ENCODE assay signal across 13 mouse cellular contexts in genomic region chr17:33925406-33926116, GRCm38 (mm10). TPM values are rescaled to one million over a fixed set of nuclear protein-coding genes. Genes with fewer than 3 reads are reported as not detected.
A peak's percentile ranks its signal among the peaks of the same experiment; 100 is the strongest.
DNase-seq lines count a peak whose midpoint lies in the region; ATAC-seq and TF ChIP-seq lines count a peak whose summit lies in the region.
"Had no signal": no experiment of that assay in that cellular context is flagged by ENCODE, and none has a peak within 500 bp of the region (broad histone marks: within the 10 kb centered on the region; RNA-seq: fewer than 3 reads in every experiment).

No protein-coding gene starts in this region.

- H3K27me3 ChIP-seq in heart, embryonic 13.5 days (replicated peaks): no peaks in the 10 kb centered on the region
- no peaks in the 10 kb centered on the region for H3K27me3 ChIP-seq in midbrain, embryonic 10.5 days (ENCODE audit: low read depth, poor library complexity, severe bottlenecking)
- no peaks in the 10 kb centered on the region for H3K27me3 ChIP-seq in midbrain, embryonic 13.5 days
- no peaks in the 10 kb centered on the region for H3K27me3 ChIP-seq in myocyte (ENCODE audit: control insufficient read depth, insufficient read depth, insufficient read length)
- no peaks in the 10 kb centered on the region for H3K27me3 ChIP-seq in forebrain, embryonic 13.5 days
- H3K27me3 ChIP-seq: CH12.LX; lung, embryonic 15.5 days; neural tube, embryonic 12.5 days had no signal

- peaks cover 31% of the 10 kb centered on the region for H3K36me3 ChIP-seq in heart, embryonic 13.5 days
- H3K36me3 ChIP-seq in midbrain, embryonic 10.5 days: peaks cover 22% of the 10 kb centered on the region
- peaks cover 26% of the 10 kb centered on the region for H3K36me3 ChIP-seq in midbrain, embryonic 13.5 days
- H3K36me3 ChIP-seq in myocyte (ENCODE audit: control insufficient read depth, insufficient read depth): peaks cover 4% of the 10 kb centered on the region
- peaks cover 13% of the 10 kb centered on the region; the same call in 1 of the 2 replicates for H3K36me3 ChIP-seq in forebrain, embryonic 13.5 days (ENCODE audit: poor library complexity, severe bottlenecking)

- peaks cover 21% of the 10 kb centered on the region for H3K4me1 ChIP-seq in heart, embryonic 13.5 days
- peaks cover 33% of the 10 kb centered on the region for H3K4me1 ChIP-seq in midbrain, embryonic 10.5 days
- H3K4me1 ChIP-seq in midbrain, embryonic 13.5 days (replicated peaks): peaks cover 20% of the 10 kb centered on the region
- H3K4me1 ChIP-seq in forebrain, embryonic 13.5 days: peaks cover 25% of the 10 kb centered on the region

- intact Hi-C loops in heart, postnatal 25 days (cut with DNase I): no loop called here

- H3K4me2 ChIP-seq in heart, embryonic 13.5 days: no peak overlapping the region
- H3K4me2 ChIP-seq in midbrain, embryonic 13.5 days (replicated peaks): no peak overlapping the region
- H3K4me2 ChIP-seq in myocyte (ENCODE audit: low read depth): no peak overlapping the region
- H3K4me2 ChIP-seq in forebrain, embryonic 13.5 days: no peak overlapping the region
- H3K4me2 ChIP-seq: lung, embryonic 15.5 days; neural tube, embryonic 12.5 days had no signal

- WGBS in heart, embryonic 13.5 days: 79% methylated on average over 21 of the region's 21 CpGs
- WGBS in midbrain, embryonic 10.5 days: 84% methylated on average over 21 of the region's 21 CpGs
- WGBS in midbrain, embryonic 13.5 days: 85% methylated on average over 21 of the region's 21 CpGs
- 81% methylated on average over 21 of the region's 21 CpGs for WGBS in forebrain, embryonic 13.5 days

- ATAC-seq in heart, embryonic 13.5 days (ENCODE audit: extremely low read depth, insufficient number of reproducible peaks, low FRiP score, low TSS enrichment): no peak
- ATAC-seq in midbrain, embryonic 13.5 days: no peak
- ATAC-seq in forebrain, embryonic 13.5 days: no peak
- ATAC-seq: activated CD4-positive, CD25-positive, alpha-beta regulatory T cell, adult 4 months had no signal

- H3K9ac ChIP-seq in heart, embryonic 13.5 days: 0 out of 2 replicates have a peak overlapping the region, but pooled peaks have one; percentile 2
- no peak overlapping the region for H3K9ac ChIP-seq in midbrain, embryonic 13.5 days (replicated peaks)
- H3K9ac ChIP-seq in forebrain, embryonic 13.5 days: no peak overlapping the region
- H3K9ac ChIP-seq: lung, embryonic 15.5 days; neural tube, embryonic 12.5 days had no signal

- DNase-seq in heart, postnatal 25 days (ENCODE audit: low spot score): no peak
- no peak for DNase-seq in midbrain, embryonic 10.5 days (ENCODE audit: low spot score)
- peak; percentile 81 for DNase-seq in R1 (ENCODE audit: low read depth, low spot score)
- DNase-seq: layer of hippocampus, adult 9-11 months had no signal

- H3K79me2 ChIP-seq in myocyte (ENCODE audit: control insufficient read depth, insufficient read depth): peaks cover 16% of the 10 kb centered on the region

- no peak overlapping the region for H3K27ac ChIP-seq in heart, embryonic 13.5 days (replicated peaks)
- no peak overlapping the region for H3K27ac ChIP-seq in midbrain, embryonic 10.5 days (replicated peaks)
- H3K27ac ChIP-seq in midbrain, embryonic 13.5 days: no peak overlapping the region
- H3K27ac ChIP-seq in forebrain, embryonic 13.5 days: no peak overlapping the region
- H3K27ac ChIP-seq: lung, embryonic 15.5 days; neural tube, embryonic 12.5 days had no signal

- no peaks in the 10 kb centered on the region for H3K9me3 ChIP-seq in heart, embryonic 13.5 days
- H3K9me3 ChIP-seq in midbrain, embryonic 10.5 days (replicated peaks): no peaks in the 10 kb centered on the region
- H3K9me3 ChIP-seq in midbrain, embryonic 13.5 days: no peaks in the 10 kb centered on the region
- no peaks in the 10 kb centered on the region for H3K9me3 ChIP-seq in forebrain, embryonic 13.5 days (replicated peaks)
- H3K9me3 ChIP-seq: lung, embryonic 15.5 days; neural tube, embryonic 12.5 days had no signal

- no peak overlapping the region for H3ac ChIP-seq in myocyte (ENCODE audit: control insufficient read depth, insufficient read length)

- no peak overlapping the region for H3K4me3 ChIP-seq in heart, embryonic 13.5 days
- peak overlapping the region; percentile 23; the same call in 1 of the 2 replicates for H3K4me3 ChIP-seq in midbrain, embryonic 10.5 days
- H3K4me3 ChIP-seq in midbrain, embryonic 13.5 days (replicated peaks): no peak overlapping the region
- no peak overlapping the region for H3K4me3 ChIP-seq in myocyte
- no peak overlapping the region for H3K4me3 ChIP-seq in forebrain, embryonic 13.5 days
- H3K4me3 ChIP-seq: erythroblast, embryonic 14.5 days; lung, embryonic 15.5 days; neural tube, embryonic 12.5 days had no signal

- TF ChIP-seq POLR2A in myocyte (IDR thresholded peaks at IDR 0.05; ENCODE audit: insufficient read length, low read depth): no peak

TF ChIP-seq in myocyte, 11 proteins besides CTCF, POLR2A, EP300 and RAD21:
- TF ChIP-seq MYOD1 (IDR thresholded peaks at IDR 0.05; ENCODE audit: control insufficient read depth in 1 of 3, insufficient read length in 2 of 3, low read depth in 2 of 3): no peak
- TF ChIP-seq POLR2AphosphoS2 (IDR thresholded peaks at IDR 0.05; ENCODE audit: insufficient read length, low read depth): peak; percentile 3
- no peak for TF ChIP-seq SRF (IDR thresholded peaks at IDR 0.05; ENCODE audit: control insufficient read depth, insufficient read length, low read depth)
TF ChIP-seq in myocyte: peak in this region for 1.

RNA-seq across cellular contexts. Expression of gene Rgl2, which starts 3.8 kb away (rescaled TPM):
- polyA plus RNA-seq in heart, embryonic 13.5 days (2015; fragmentation: Nextera tagmentation; extraction: Ambion mirVana): 32.6 and 37.6 TPM in 2 replicates
- 10 to 100 TPM; 38.2 to 44.6 TPM for total RNA-seq in heart, postnatal 25 days (2021)
- 43.1 and 46.9 TPM in 2 replicates for polyA plus RNA-seq in midbrain, embryonic 10.5 days (2016; fragmentation: Nextera tagmentation; extraction: Ambion mirVana)
- polyA plus RNA-seq in midbrain, embryonic 13.5 days (2015; fragmentation: Nextera tagmentation; extraction: Ambion mirVana): 49.8 and 56.9 TPM in 2 replicates
- 20.1 TPM for polyA plus RNA-seq in myocyte (2012; fragmentation: generic; extraction: Trizol)
- 39.3 and 46.6 TPM in 2 replicates for polyA plus RNA-seq in forebrain, embryonic 13.5 days (2015; fragmentation: Nextera tagmentation; extraction: Ambion mirVana)

RNA-seq across cellular contexts. Expression of gene Zbtb22, which starts 9.9 kb away (rescaled TPM):
- 12.8 and 12.9 TPM in 2 replicates for polyA plus RNA-seq in heart, embryonic 13.5 days (2015; fragmentation: Nextera tagmentation; extraction: Ambion mirVana)
- total RNA-seq in heart, postnatal 25 days (2021): 10 to 100 TPM; 15.5 to 19.4 TPM
- 23.5 and 24.1 TPM in 2 replicates for polyA plus RNA-seq in midbrain, embryonic 10.5 days (2016; fragmentation: Nextera tagmentation; extraction: Ambion mirVana)
- polyA plus RNA-seq in midbrain, embryonic 13.5 days (2015; fragmentation: Nextera tagmentation; extraction: Ambion mirVana): 20.3 TPM in 2 replicates
- 31.6 TPM for polyA plus RNA-seq in myocyte (2012; fragmentation: generic; extraction: Trizol)
- polyA plus RNA-seq in forebrain, embryonic 13.5 days (2015; fragmentation: Nextera tagmentation; extraction: Ambion mirVana): 18.1 and 20.6 TPM in 2 replicates

RNA-seq across cellular contexts. Expression of gene Tapbp, which starts 9.9 kb away (rescaled TPM):
- polyA plus RNA-seq in heart, embryonic 13.5 days (2015; fragmentation: Nextera tagmentation; extraction: Ambion mirVana): 34.2 and 36.8 TPM in 2 replicates
- total RNA-seq in heart, postnatal 25 days (2021): 100 to 1,000 TPM in 1 of 2 experiments, 10 to 100 TPM in 1; 93.5 to 104 TPM
- 14.9 and 17.3 TPM in 2 replicates for polyA plus RNA-seq in midbrain, embryonic 10.5 days (2016; fragmentation: Nextera tagmentation; extraction: Ambion mirVana)
- polyA plus RNA-seq in midbrain, embryonic 13.5 days (2015; fragmentation: Nextera tagmentation; extraction: Ambion mirVana): 18.1 and 19.6 TPM in 2 replicates
- polyA plus RNA-seq in myocyte (2012; fragmentation: generic; extraction: Trizol): 50.6 TPM
- 12.3 and 15.0 TPM in 2 replicates for polyA plus RNA-seq in forebrain, embryonic 13.5 days (2015; fragmentation: Nextera tagmentation; extraction: Ambion mirVana)

RNA-seq across cellular contexts. Expression of gene Pfdn6, which starts 14.6 kb away (rescaled TPM):
- 113 and 125 TPM in 2 replicates for polyA plus RNA-seq in heart, embryonic 13.5 days (2015; fragmentation: Nextera tagmentation; extraction: Ambion mirVana)
- total RNA-seq in heart, postnatal 25 days (2021): 10 to 100 TPM; 70.7 to 77.3 TPM
- 214 and 240 TPM in 2 replicates for polyA plus RNA-seq in midbrain, embryonic 10.5 days (2016; fragmentation: Nextera tagmentation; extraction: Ambion mirVana)
- 193 and 195 TPM in 2 replicates for polyA plus RNA-seq in midbrain, embryonic 13.5 days (2015; fragmentation: Nextera tagmentation; extraction: Ambion mirVana)
- 110 TPM for polyA plus RNA-seq in myocyte (2012; fragmentation: generic; extraction: Trizol)
- polyA plus RNA-seq in forebrain, embryonic 13.5 days (2015; fragmentation: Nextera tagmentation; extraction: Ambion mirVana): 204 and 214 TPM in 2 replicates

RNA-seq across cellular contexts. Expression of gene Wdr46, which starts 14.9 kb away (rescaled TPM):
- 20.5 and 20.6 TPM in 2 replicates for polyA plus RNA-seq in heart, embryonic 13.5 days (2015; fragmentation: Nextera tagmentation; extraction: Ambion mirVana)
- 10 to 100 TPM in 1 of 2 experiments, 1 to 10 TPM in 1; 9.3 to 10.2 TPM for total RNA-seq in heart, postnatal 25 days (2021)
- 47.8 and 52.5 TPM in 2 replicates for polyA plus RNA-seq in midbrain, embryonic 10.5 days (2016; fragmentation: Nextera tagmentation; extraction: Ambion mirVana)
- polyA plus RNA-seq in midbrain, embryonic 13.5 days (2015; fragmentation: Nextera tagmentation; extraction: Ambion mirVana): 24.4 and 25.7 TPM in 2 replicates
- polyA plus RNA-seq in myocyte (2012; fragmentation: generic; extraction: Trizol): 25.9 TPM
- polyA plus RNA-seq in forebrain, embryonic 13.5 days (2015; fragmentation: Nextera tagmentation; extraction: Ambion mirVana): 28.4 and 29.4 TPM in 2 replicates
